12 mouse cellular contexts compared by ENCODE assay signal in genomic region chr13:120041145-120041544, GRCm38 (mm10). TPM values are rescaled to one million over a fixed set of nuclear protein-coding genes. Genes with fewer than 3 reads are reported as not detected.
DNase-seq lines count a peak whose midpoint lies in the region; ATAC-seq and TF ChIP-seq lines count a peak whose summit lies in the region.
"Not testable (repeated sequence)": the region's sequence is repeated elsewhere in the genome, so short reads cannot be mapped to it uniquely, and the experiment has no call there.
"Had no signal": no experiment of that assay in that cellular context is flagged by ENCODE, and none has a peak within 500 bp of the region (broad histone marks: within the 10 kb centered on the region; RNA-seq: fewer than 3 reads in every experiment).

No protein-coding gene starts in this region.

- peak; percentile 52 for DNase-seq in embryo, embryonic 10 days (ENCODE audit: low spot score)
- peak; percentile 40 for DNase-seq in gastrocnemius, postnatal 10 days
- peak; percentile 48 for DNase-seq in kidney, adult 9 months
- DNase-seq in liver, result peak; percentile 3
- not testable (repeated sequence) for DNase-seq in midbrain, postnatal 0 days (ENCODE audit: low spot score)
- peak; percentile 41 for DNase-seq in right cerebral cortex, postnatal 4 days

- not testable (repeated sequence) for H3K9me3 ChIP-seq in midbrain, postnatal 0 days (ENCODE audit: low read length)

- not testable (repeated sequence) for H3K4me2 ChIP-seq in midbrain, postnatal 0 days (ENCODE audit: low read depth, low read length, poor library complexity, severe bottlenecking)

- H3K27ac ChIP-seq in midbrain, postnatal 0 days (ENCODE audit: low read depth, low read length), result not testable (repeated sequence)

- TF ChIP-seq CTCF in midbrain, postnatal 0 days (IDR thresholded peaks at IDR 0.05), result peak; percentile 50

- peak; percentile 65 for ATAC-seq in activated CD4-positive, CD25-positive, alpha-beta regulatory T cell, adult 4 months
- not testable (repeated sequence) for ATAC-seq in midbrain, postnatal 0 days (ENCODE audit: low FRiP score)

- H3K36me3 ChIP-seq in midbrain, postnatal 0 days (ENCODE audit: insufficient read depth, low read length), result not testable (repeated sequence)

- not testable (repeated sequence) for H3K27me3 ChIP-seq in midbrain, postnatal 0 days (ENCODE audit: insufficient read depth, low read length)

- not testable (repeated sequence) for H3K4me3 ChIP-seq in midbrain, postnatal 0 days (ENCODE audit: low read depth, low read length)

- not testable (repeated sequence) for H3K9ac ChIP-seq in midbrain, postnatal 0 days (replicated peaks; ENCODE audit: low read length, poor library complexity, severe bottlenecking)

- WGBS in midbrain, postnatal 0 days, result no CpG with 5 or more reads among the region's 1 CpGs

- H3K4me1 ChIP-seq in midbrain, postnatal 0 days (ENCODE audit: insufficient read depth, low read length), result not testable (repeated sequence)

RNA-seq across cellular contexts. Expression of gene Gm21188, which starts 10.8 kb away (rescaled TPM):
- 1 to 10 TPM in 1 of 2 experiments, not detected in 1; 1.6 TPM for polyA plus RNA-seq in activated CD4-positive, CD25-positive, alpha-beta regulatory T cell, adult 4 months (2017; shearing (Covaris generic))
- total RNA-seq in gastrocnemius, postnatal 10 days (2021), result under 1 TPM in 1 of 2 experiments, not detected in 1; 0.29 TPM
- total RNA-seq in midbrain, postnatal 0 days (2014; rRNA removed), result not detected in 2 replicates
- not detected in 2 replicates for polyA plus RNA-seq in midbrain, postnatal 0 days (2015; fragmentation: Nextera tagmentation; extraction: Ambion mirVana)
- total RNA-seq: layer of hippocampus, adult 8-10 months had no signal
- polyA plus RNA-seq: heart, embryonic 14.5 days; lung, embryonic 15.5 days had no signal

RNA-seq across cellular contexts. Expression of gene Gm36079, which starts 14.3 kb away (rescaled TPM):
- polyA plus RNA-seq in activated CD4-positive, CD25-positive, alpha-beta regulatory T cell, adult 4 months (2017; shearing (Covaris generic)), result not detected
- not detected for total RNA-seq in gastrocnemius, postnatal 10 days (2021)
- total RNA-seq in midbrain, postnatal 0 days (2014; rRNA removed), result not detected in 2 replicates
- not detected in 2 replicates for polyA plus RNA-seq in midbrain, postnatal 0 days (2015; fragmentation: Nextera tagmentation; extraction: Ambion mirVana)
- total RNA-seq: gastrocnemius, adult 8-10 months; layer of hippocampus, adult 8-10 months; left cerebral cortex, postnatal 36 days had no signal
- polyA plus RNA-seq: heart, embryonic 14.5 days; lung, embryonic 15.5 days had no signal
